Mouse (Mus musculus) adrenal gland, postnatal 4 days (tissue): ENCODE data around the gene Olfr784. TPM values are rescaled to one million over a fixed set of nuclear protein-coding genes. Genes with fewer than 3 reads are reported as not detected.
"Not testable (repeated sequence)": the region's sequence is repeated elsewhere in the genome, so short reads cannot be mapped to it uniquely, and the experiment has no call there.

Source experiments
- DNase-seq, 2 experiments: peaks; one replicate each; pipeline ENCODE4 v3.0.0; 2021 to 2022; ENCODE audit warnings: low spot score in 2 of 2, mixed read lengths in 2 of 2
- long read RNA-seq, 2 experiments: library from polyadenylated mRNA; stranded (forward); transcript quantifications; one replicate each; pipeline ENCODE4 v2.0.0; 2021
- total RNA-seq, 2 experiments: library from RNA; stranded (reverse); gene quantifications; 2 replicates each; pipeline ENCODE4 v1.2.3; 2021

Olfr784 gene
- under 1 TPM in 1 of 2 experiments, not detected in 1; 0.08 TPM for total RNA-seq
- long read RNA-seq, experiment 1: 0 reads
- long read RNA-seq, experiment 2: 0 reads

- no peak for DNase-seq
These were observed at the start of gene Olfr784 for GRCm38 (mm10) chr10:129383783-129384182. Olfr784 (plus strand) TSS chr10:129384083.

DNA sequence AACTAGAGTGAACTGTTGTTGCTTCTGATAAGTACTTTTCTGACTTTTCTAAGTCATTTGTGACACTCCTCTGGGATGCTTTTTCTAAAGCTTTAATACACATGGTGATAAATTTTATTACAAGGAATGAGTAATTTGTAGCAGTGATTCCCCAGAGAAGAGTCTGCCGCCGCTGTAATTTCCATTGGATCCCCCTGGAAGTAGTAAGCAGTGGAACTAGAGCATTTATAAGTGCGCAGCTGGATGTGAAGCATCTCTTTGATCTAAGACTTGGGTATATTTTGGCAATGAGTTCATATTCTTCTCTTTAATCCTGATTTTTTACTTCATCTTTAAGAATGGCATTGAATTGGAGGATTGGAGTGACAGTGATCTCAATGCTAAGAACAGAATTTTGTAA lies 35.3 kb upstream of the Olfr784 start, which contains the start of gene Olfr782:
Gene Olfr782 (plus strand): TSS at position 301 of the 400 bp plus-strand sequence.
- no peak for DNase-seq

DNA sequence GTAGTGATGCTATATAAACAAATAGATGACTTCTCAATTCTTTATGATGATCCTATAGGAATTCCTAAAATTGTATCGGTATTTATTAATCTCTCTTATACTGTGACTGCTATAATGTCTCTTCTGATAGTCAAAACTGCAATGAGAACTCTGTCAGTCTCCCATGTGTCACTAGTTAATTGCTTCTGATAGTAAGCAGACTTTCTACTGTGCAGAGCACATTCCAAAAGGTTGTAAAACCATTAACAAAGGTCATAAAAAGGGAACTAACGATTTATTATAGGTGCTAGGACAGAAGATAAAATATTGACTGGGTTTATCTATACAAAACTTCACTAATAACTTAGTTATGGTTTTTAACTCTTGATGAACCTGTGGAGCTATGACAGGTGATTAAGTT lies 31.4 kb upstream of the Olfr784 start:
- DNase-seq: not testable (repeated sequence)

GRCm38 (mm10) chr10:129356496-129356895 lies 27.4 kb upstream of the Olfr784 start:
- DNase-seq: not testable (repeated sequence)

DNA sequence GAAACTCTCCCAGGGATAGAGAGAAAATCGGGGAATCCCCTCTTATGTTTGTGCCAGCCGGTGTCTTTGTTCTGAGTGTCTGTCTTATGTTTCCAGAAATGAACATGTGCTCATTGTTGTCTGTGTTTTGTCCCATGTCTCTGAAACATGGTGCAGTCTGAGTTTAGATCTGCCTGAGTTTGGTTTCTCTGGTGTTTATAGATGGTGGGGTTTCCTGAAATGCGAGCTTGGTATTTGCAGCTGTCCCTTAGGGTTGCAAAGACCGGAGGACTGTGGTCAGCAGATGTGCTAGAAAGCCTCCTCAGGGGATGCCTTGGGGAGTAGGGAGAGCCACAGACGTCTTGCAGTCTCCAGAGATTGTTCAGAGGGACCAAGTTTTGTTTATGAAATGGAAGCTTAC lies 26.6 kb upstream of the Olfr784 start:
- DNase-seq: no peak

- DNase-seq: not testable (repeated sequence)
These were observed 9.8 kb upstream of the Olfr784 start for GRCm38 (mm10) chr10:129374051-129374450.

DNA sequence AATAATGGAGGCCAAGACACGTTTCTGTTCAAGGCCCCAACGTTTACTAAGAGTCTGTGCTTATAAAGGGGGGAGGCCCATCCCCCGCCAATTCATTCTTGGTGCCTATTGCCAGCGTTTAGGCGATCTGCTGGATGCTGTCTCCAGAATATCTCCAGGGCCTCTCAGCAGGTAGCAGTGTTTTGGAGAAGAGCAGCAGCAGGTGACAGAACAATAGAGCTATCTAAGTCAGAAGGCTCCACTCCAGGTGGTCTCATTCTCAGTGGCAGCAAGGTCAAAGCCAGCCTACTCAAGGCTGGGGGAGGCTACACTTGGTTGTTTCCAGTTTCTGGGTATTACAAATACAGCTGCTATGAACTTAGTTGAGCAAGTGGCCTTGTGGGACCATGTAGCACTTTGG lies 17.0 kb downstream of the Olfr784 start:
- no peak for DNase-seq

DNA sequence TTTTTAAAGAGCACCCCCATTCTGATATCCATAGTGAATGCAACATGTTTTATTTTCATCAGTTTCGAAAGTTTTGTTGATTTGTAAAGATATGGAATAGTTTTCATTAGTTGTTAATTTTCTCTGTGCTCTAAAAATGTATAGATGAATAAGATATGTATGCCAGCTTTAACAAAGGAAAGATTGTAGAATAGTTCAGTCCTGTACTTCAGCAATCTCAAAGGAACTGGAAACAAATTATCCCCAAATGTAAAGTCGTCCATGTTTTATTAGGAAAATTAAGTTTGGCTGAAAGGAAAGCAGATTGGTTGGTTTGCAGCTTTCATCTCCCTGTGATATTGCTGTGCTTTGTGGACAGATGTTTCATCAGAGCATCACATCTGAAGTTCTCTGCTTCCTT lies 21.2 kb downstream of the Olfr784 start, which contains the start of gene Olfr785:
Gene Olfr785 (plus strand): TSS at position 301 of the 400 bp plus-strand sequence.
- no peak for DNase-seq

DNA sequence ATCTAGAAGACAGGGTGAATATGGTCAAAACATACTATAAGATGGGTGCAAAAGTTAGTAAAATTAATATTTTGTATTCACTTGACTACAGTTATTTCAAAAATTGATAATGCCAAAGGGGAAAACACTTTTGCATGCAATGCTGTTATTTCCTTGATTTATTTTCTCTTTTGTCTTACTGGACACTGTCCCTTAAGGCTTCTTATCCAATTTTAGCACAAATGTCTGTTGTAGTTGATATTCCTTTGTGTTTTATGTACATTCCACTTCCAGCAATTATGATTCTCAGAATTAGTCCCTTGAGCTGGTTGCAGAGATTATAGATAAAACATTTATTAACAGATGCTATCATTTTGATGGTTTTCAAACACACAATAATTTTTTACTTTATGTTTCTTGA lies 43.1 kb downstream of the Olfr784 start, which contains the start of gene Olfr786:
Gene Olfr786 (plus strand): TSS at position 301 of the 400 bp plus-strand sequence.
- no peak for DNase-seq

Other genes starting within 250 kb of the Olfr784 start
- gene Olfr770, start 245.1 kb upstream of the Olfr784 start, total RNA-seq: not detected
- gene Olfr771, start 219.3 kb upstream of the Olfr784 start, total RNA-seq: not detected
- not detected for gene Olfr772, start 206.2 kb upstream of the Olfr784 start, total RNA-seq
- not detected for gene Olfr773, start 196.7 kb upstream of the Olfr784 start, total RNA-seq
- gene Olfr774, start 147.9 kb upstream of the Olfr784 start, total RNA-seq: not detected
- gene Olfr775, start 135.7 kb upstream of the Olfr784 start, total RNA-seq: not detected
- gene Olfr776, start 125.0 kb upstream of the Olfr784 start, total RNA-seq: not detected
- not detected for gene Olfr777, start 112.6 kb upstream of the Olfr784 start, total RNA-seq
- gene Olfr780, start 66.0 kb upstream of the Olfr784 start, total RNA-seq: not detected
- gene Olfr781, start 55.2 kb upstream of the Olfr784 start, total RNA-seq: not detected
- not detected for gene Olfr782, start 35.2 kb upstream of the Olfr784 start, total RNA-seq
- not detected for gene Olfr785, start 21.3 kb downstream of the Olfr784 start, total RNA-seq
- gene Olfr786, start 43.2 kb downstream of the Olfr784 start, total RNA-seq: not detected
- not detected for gene Olfr787, start 77.8 kb downstream of the Olfr784 start, total RNA-seq
- not detected for gene Olfr788, start 86.9 kb downstream of the Olfr784 start, total RNA-seq
- not detected for gene Olfr789, start 100.7 kb downstream of the Olfr784 start, total RNA-seq
- not detected for gene Olfr790, start 114.4 kb downstream of the Olfr784 start, total RNA-seq
- gene Olfr791, start 137.7 kb downstream of the Olfr784 start, total RNA-seq: not detected
- gene Olfr792, start 155.1 kb downstream of the Olfr784 start, total RNA-seq: not detected
- gene Olfr794, start 183.6 kb downstream of the Olfr784 start, total RNA-seq: not detected
- not detected for gene Olfr796, start 228.5 kb downstream of the Olfr784 start, total RNA-seq
- gene Olfr798, start 243.9 kb downstream of the Olfr784 start, total RNA-seq: not detected